Mouse (Mus musculus) spleen, adult 2 months (tissue): Measurements from ENCODE around the gene Saxo1.

Source experiments
- CTCF ChIP-seq: fragments of 200-500 bp; IDR thresholded peaks from 2 replicates; pipeline ENCODE4 v1.5.1; 2011; ENCODE audit warnings: mild to moderate bottlenecking, inconsistent platforms; ENCODE audit not compliant: insufficient read depth, insufficient read length, insufficient replicate concordance; ENCODE audit errors: extremely low read depth
- POLR2A ChIP-seq: fragments of 200-500 bp; IDR thresholded peaks from 2 replicates; pipeline ENCODE4 v1.6.1; 2011; ENCODE audit warnings: low read depth, low read length, inconsistent platforms

- TF ChIP-seq POLR2A (no peak), CTCF (no peak)
Measured at GRCm38 (mm10) chr4:86483013-86483615, 75.0 kb downstream of the Saxo1 start.
